Mouse (Mus musculus): ENCODE results near the gene Atpaf1. TPM values are rescaled to one million over a fixed set of nuclear protein-coding genes. Genes with fewer than 3 reads are reported as not detected.

Atpaf1 gene
- polyA plus RNA-seq, 1 experiment, result 27.6 TPM

DNA sequence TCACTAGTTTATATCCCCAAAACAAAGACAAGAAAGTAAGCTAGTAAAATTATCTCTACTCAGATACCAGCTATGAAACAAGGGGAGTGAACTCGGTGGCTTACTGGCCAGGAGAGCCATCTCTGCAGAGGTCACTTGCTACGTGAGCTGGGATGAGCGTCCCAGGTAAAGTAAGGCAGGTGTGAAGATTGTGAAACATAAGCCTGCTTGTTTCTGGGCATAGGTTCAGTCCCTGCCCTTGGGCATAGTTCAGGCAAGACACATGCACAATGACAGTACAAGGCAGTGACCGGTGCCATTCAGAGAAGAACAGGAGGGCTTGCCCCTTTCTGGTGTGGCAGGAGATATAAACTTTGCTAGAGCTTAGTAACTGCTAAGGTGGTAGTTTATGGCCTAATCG is 31.0 kb downstream of the Atpaf1 start:
- no peak for DNase-seq (ENCODE audit: low read depth)
- no peak for TF ChIP-seq CTCF (IDR thresholded peaks at IDR 0.05; ENCODE audit: borderline replicate concordance, extremely low read depth, insufficient read depth, insufficient read length)
- no peak for TF ChIP-seq POLR2A (IDR thresholded peaks at IDR 0.05; ENCODE audit: borderline replicate concordance, extremely low read depth, insufficient read depth, insufficient read length, poor library complexity, severe bottlenecking)

DNA sequence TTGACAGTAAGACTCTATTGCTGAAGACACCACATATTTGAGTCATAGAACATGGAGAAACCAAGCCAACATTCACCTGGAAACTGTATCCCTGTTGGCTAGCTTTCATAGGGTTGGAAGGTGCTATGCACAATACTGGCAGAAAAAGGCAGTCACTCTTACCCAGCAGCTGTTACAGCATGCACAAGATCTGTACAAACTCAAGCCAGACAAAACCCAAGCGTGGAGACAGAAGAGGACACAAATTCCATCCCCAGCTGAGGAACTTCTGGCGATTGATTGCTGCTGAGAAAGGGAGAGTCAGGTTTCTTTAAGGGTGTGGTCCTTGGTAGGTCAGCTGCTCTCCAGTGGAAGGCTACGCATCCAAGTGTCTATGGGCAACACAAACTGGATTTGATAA is 35.6 kb downstream of the Atpaf1 start:
- no peak for TF ChIP-seq POLR2A (IDR thresholded peaks at IDR 0.05; ENCODE audit: borderline replicate concordance, extremely low read depth, insufficient read depth, insufficient read length, poor library complexity, severe bottlenecking)
- TF ChIP-seq CTCF (IDR thresholded peaks at IDR 0.05; ENCODE audit: borderline replicate concordance, extremely low read depth, insufficient read depth, insufficient read length), result no peak
- DNase-seq (ENCODE audit: low read depth), result no peak

DNA sequence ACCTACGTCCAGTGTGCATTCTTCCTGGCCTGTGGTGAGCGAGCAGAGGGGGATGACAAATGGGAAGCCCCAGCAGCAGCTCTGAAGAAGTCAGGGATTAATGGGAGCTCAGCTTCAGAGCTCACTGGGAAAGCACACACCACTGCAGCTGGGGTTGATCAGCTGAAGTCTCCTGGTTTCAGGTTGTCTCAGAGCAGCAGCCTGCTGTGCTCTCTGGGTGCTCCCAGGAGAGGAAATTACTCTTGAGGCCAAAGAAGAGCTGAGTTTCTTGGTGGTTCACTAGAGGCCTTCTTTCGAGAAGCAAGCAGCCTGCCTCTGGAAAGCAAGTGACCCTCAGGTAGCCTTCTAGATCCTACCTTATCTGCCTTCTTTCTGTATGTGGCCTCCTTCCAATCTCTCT is 36.3 kb downstream of the Atpaf1 start:
- no peak for DNase-seq (ENCODE audit: low read depth)
- TF ChIP-seq POLR2A (IDR thresholded peaks at IDR 0.05; ENCODE audit: borderline replicate concordance, extremely low read depth, insufficient read depth, insufficient read length, poor library complexity, severe bottlenecking), result no peak
- TF ChIP-seq CTCF (IDR thresholded peaks at IDR 0.05; ENCODE audit: borderline replicate concordance, extremely low read depth, insufficient read depth, insufficient read length), result no peak

DNA sequence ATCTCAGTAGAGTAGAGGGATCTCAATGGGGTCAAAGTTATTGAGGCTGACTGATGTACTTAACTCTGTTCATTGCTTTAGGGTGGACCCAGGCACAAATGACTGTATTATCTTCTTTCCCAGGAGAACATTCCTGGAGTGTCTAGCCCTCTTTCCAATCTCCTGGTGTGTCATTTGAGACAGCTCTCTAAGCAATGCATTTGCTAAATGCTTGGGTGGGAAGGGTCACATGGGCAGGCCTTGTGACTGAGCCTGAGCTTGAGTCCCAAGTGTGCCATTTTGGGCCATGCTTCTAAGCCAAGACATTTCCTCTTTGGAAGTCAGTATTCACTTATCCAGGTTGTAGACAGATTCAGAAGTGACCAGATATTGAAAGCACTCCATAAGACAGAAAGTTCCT is 36.8 kb downstream of the Atpaf1 start:
- no peak for TF ChIP-seq CTCF (IDR thresholded peaks at IDR 0.05; ENCODE audit: borderline replicate concordance, extremely low read depth, insufficient read depth, insufficient read length)
- TF ChIP-seq POLR2A (IDR thresholded peaks at IDR 0.05; ENCODE audit: borderline replicate concordance, extremely low read depth, insufficient read depth, insufficient read length, poor library complexity, severe bottlenecking), result no peak
- no peak for DNase-seq (ENCODE audit: low read depth)

DNA sequence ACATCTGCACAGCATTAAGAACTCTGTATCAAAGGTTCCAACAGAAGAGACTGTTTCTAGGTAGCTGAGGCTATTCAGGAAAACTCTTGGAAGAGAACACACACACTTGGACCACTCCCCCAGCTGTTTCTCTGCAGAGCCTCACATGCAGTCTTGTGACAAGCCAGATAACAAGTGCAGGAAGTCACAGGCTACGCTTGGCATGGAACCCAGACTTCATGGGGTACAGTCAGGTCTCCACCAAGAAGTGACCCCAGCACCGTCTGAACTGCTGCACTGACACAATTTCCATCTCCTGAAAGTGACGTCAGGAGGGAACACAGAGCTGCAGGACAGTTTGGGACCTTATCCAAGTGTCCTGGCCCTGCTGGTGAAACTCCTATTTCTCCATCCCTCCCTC is 37.3 kb downstream of the Atpaf1 start:
- no peak for TF ChIP-seq CTCF (IDR thresholded peaks at IDR 0.05; ENCODE audit: borderline replicate concordance, extremely low read depth, insufficient read depth, insufficient read length)
- no peak for TF ChIP-seq POLR2A (IDR thresholded peaks at IDR 0.05; ENCODE audit: borderline replicate concordance, extremely low read depth, insufficient read depth, insufficient read length, poor library complexity, severe bottlenecking)
- DNase-seq (ENCODE audit: low read depth), result no peak

DNA sequence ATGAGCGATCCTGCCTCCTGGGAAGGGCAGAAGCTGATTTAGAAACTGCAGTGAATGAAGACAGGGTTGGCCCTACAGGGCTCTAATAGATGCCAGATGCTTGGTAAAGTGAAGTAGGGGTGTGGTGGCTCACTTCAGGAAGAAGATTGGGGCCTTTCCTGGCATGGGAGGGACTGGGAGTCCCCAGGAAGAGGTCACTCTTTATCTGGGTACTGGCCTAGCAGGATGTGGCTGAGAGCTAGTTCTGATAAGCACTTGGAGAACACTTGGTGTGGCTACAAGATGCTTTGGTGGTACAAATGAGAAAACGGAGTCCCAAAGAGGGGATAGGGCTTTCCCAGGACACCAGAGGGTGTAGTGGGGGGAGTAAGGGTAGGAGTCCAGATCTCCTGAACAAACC is 39.6 kb downstream of the Atpaf1 start:
- no peak for TF ChIP-seq CTCF (IDR thresholded peaks at IDR 0.05; ENCODE audit: borderline replicate concordance, extremely low read depth, insufficient read depth, insufficient read length)
- no peak for TF ChIP-seq POLR2A (IDR thresholded peaks at IDR 0.05; ENCODE audit: borderline replicate concordance, extremely low read depth, insufficient read depth, insufficient read length, poor library complexity, severe bottlenecking)
- DNase-seq (ENCODE audit: low read depth), result no peak

DNA sequence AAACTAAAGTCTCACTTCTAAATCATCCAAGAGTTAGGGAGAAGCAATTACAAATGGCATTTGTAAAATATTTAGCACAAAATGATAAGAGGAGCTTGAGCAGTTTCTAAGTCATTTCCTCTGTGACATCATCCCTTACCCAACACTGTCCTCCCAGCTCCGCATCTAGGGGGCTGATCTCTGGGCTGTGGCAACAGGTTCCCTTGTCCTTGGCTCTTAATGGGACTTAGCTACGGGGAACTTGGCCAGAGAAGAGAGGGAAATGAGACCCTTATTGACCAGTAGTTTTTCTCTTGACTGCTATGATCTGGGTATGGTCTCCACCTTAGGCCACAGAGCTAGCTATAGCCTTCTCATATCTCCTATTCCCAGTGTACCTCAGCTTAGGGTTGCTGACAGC is 40.7 kb downstream of the Atpaf1 start:
- TF ChIP-seq POLR2A (IDR thresholded peaks at IDR 0.05; ENCODE audit: borderline replicate concordance, extremely low read depth, insufficient read depth, insufficient read length, poor library complexity, severe bottlenecking) (no peak), CTCF (IDR thresholded peaks at IDR 0.05; ENCODE audit: borderline replicate concordance, extremely low read depth, insufficient read depth, insufficient read length) (no peak)
- no peak for DNase-seq (ENCODE audit: low read depth)

DNA sequence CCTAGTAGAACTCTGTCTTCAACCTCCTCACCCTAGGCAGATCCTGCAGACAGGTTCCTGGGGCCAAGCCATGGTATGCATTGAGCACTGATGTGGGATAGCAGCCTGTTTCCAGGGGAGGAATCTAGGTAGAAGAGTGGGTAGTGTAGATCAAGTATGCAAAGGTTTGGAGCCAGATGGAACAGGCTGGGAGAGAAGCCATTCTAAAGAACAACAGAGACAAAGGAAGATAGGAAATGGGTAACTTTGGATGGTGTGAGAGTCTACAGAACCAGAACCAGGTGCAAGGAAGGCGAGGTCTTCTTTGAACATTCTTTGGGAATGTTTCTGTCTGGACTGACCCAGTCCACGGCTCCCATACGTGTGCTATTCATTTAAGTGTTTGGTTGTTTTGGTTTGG is 42.5 kb downstream of the Atpaf1 start:
- no peak for DNase-seq (ENCODE audit: low read depth)
- TF ChIP-seq POLR2A (IDR thresholded peaks at IDR 0.05; ENCODE audit: borderline replicate concordance, extremely low read depth, insufficient read depth, insufficient read length, poor library complexity, severe bottlenecking) (no peak), CTCF (IDR thresholded peaks at IDR 0.05; ENCODE audit: borderline replicate concordance, extremely low read depth, insufficient read depth, insufficient read length) (no peak)

DNA sequence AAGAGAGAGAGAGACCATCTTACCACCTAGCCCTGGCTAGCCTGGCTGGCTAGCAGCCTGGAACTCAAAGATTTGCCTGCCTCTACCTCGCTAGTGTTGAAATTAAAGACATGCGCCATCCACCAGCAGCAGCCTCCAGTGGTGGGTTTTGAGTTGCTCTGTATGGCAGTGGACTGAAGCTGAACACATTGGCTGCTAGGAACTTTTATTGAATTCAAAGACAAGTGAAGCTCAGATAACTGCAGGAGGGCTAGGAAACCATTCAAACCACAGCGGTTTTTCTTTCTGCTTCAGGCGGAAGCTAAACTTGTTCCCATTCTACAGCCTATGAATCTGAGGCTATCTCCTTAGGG is 42.9 kb downstream of the Atpaf1 start:
- peak; percentile 49 for DNase-seq (ENCODE audit: low read depth)
- TF ChIP-seq CTCF (IDR thresholded peaks at IDR 0.05; ENCODE audit: borderline replicate concordance, extremely low read depth, insufficient read depth, insufficient read length), result peak; percentile 4; the same call in 1 of the 2 replicates
- TF ChIP-seq POLR2A (IDR thresholded peaks at IDR 0.05; ENCODE audit: borderline replicate concordance, extremely low read depth, insufficient read depth, insufficient read length, poor library complexity, severe bottlenecking), result no peak

DNA sequence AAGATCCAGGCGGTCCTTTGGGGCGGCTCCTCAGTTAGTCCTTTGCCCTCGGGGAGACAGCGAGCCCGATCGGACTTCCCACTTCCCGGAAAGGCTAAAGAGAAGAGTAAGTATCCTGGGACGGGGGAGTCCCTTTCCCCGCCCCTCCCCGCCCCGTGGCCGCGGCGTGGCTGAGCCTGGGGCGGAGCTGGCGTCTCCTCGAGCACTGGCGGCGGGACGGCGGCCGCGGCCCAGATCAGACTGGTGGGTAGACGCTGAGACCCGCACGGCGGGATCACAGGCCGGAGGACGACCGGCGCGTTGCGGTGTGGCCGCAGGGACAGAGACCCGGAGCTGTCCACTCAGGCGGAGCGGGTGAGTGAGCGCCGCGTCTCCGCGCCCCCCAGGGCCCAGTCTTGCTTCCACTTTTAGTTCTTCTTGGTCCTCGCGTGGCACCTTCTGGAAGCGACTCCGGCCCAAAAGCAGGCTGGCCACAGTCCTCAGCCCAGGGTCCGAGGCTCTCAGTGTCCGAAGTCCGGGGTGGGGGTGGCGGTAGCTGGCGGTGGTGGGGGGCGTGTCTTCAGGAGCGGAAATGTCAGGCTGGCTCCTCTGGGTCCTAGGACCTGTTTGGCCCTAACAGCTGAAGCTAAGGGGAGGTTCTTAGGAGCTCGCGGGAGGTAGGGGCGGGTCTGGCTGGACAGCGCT is 43.4 kb downstream of the Atpaf1 start, which contains the start of gene Mob3c:
Gene Mob3c (plus strand): TSS at position 205 of the 684 bp plus-strand sequence.
- DNase-seq (ENCODE audit: low read depth), result peak; percentile 83
- TF ChIP-seq CTCF (IDR thresholded peaks at IDR 0.05; ENCODE audit: borderline replicate concordance, extremely low read depth, insufficient read depth, insufficient read length) (no peak), POLR2A (IDR thresholded peaks at IDR 0.05; ENCODE audit: borderline replicate concordance, extremely low read depth, insufficient read depth, insufficient read length, poor library complexity, severe bottlenecking) (0 out of 2 replicates have a peak, but pooled peaks have one; percentile 15)

DNA sequence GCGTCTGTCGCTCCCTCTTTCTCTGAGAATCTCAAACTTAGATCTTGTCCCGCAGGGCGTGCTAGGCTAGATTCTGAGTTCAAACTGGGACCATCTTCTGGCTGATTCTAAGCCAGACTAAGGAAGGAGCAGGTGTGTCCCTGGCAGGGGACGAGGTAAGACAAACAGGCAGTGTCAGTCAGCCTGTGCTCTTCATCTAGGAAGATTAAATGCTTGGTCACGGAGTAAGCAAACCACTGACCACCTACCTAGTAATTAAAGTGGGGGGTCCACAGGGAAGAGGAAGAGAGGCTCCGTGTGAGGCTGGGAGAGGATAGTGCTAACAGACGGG is 43.9 kb downstream of the Atpaf1 start:
- TF ChIP-seq CTCF (IDR thresholded peaks at IDR 0.05; ENCODE audit: borderline replicate concordance, extremely low read depth, insufficient read depth, insufficient read length) (no peak), POLR2A (IDR thresholded peaks at IDR 0.05; ENCODE audit: borderline replicate concordance, extremely low read depth, insufficient read depth, insufficient read length, poor library complexity, severe bottlenecking) (no peak)
- no peak for DNase-seq (ENCODE audit: low read depth)

DNA sequence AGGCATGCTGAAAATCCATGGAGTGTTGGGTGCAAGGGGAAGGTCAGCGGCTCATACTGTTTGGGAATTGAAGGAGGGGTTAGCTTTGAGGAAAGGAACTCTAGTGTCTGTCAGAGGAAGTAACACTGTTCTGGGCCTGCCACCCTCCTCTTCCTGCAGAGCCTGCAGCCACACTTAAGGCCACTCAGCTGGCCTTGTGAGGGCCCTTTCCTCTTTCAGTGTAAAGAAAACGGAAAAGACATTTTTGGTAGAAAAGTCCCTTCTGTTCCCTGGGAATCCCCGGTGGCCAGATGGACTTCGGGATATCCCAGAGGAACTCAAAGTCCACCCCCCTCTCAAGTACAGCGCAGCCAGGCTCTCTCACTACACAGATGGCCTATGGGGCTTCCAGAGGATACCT is 45.9 kb downstream of the Atpaf1 start:
- no peak for DNase-seq (ENCODE audit: low read depth)
- TF ChIP-seq POLR2A (IDR thresholded peaks at IDR 0.05; ENCODE audit: borderline replicate concordance, extremely low read depth, insufficient read depth, insufficient read length, poor library complexity, severe bottlenecking) (no peak), CTCF (IDR thresholded peaks at IDR 0.05; ENCODE audit: borderline replicate concordance, extremely low read depth, insufficient read depth, insufficient read length) (no peak)

All from brain, embryonic 14.5 days (tissue).